Mouse (Mus musculus): ENCODE results near the gene Nr4a3.

Nr4a3 gene

GRCm38 (mm10) chr4:48110331-48110730 lies 65.4 kb downstream of the Nr4a3 start:
- no peak for DNase-seq (ENCODE audit: low spot score in 2 of 2)

GRCm38 (mm10) chr4:48116191-48116590 lies 71.2 kb downstream of the Nr4a3 start:
- DNase-seq (ENCODE audit: low spot score in 2 of 2): no peak

GRCm38 (mm10) chr4:48124416-48124772 lies 79.4 kb downstream of the Nr4a3 start:
- DNase-seq (ENCODE audit: low spot score in 2 of 2): no peak

GRCm38 (mm10) chr4:48124773-48125469 lies 80.0 kb downstream of the Nr4a3 start, which contains the start of gene Stx17:
Gene Stx17 (plus strand): TSS chr4:48124915.
- peak; percentile 73 to 84 for DNase-seq (ENCODE audit: low spot score in 2 of 2)

GRCm38 (mm10) chr4:48130314-48130713 lies 85.4 kb downstream of the Nr4a3 start:
- no peak for DNase-seq (ENCODE audit: low spot score in 2 of 2)

GRCm38 (mm10) chr4:48131606-48132005 lies 86.7 kb downstream of the Nr4a3 start:
- no peak for DNase-seq (ENCODE audit: low spot score in 2 of 2)

GRCm38 (mm10) chr4:48132721-48133120 lies 87.8 kb downstream of the Nr4a3 start:
- no peak for DNase-seq (ENCODE audit: low spot score in 2 of 2)

Measured in frontal cortex, postnatal 10 days (tissue).